Mouse (Mus musculus) layer of hippocampus, adult 9-10 months (tissue): Measurements from ENCODE around the gene Fbxl17.

Experiments used
- DNase-seq: peaks from one replicate; pipeline ENCODE4 v3.0.0; 2022; ENCODE audit warnings: low spot score

Fbxl17 gene

DNA sequence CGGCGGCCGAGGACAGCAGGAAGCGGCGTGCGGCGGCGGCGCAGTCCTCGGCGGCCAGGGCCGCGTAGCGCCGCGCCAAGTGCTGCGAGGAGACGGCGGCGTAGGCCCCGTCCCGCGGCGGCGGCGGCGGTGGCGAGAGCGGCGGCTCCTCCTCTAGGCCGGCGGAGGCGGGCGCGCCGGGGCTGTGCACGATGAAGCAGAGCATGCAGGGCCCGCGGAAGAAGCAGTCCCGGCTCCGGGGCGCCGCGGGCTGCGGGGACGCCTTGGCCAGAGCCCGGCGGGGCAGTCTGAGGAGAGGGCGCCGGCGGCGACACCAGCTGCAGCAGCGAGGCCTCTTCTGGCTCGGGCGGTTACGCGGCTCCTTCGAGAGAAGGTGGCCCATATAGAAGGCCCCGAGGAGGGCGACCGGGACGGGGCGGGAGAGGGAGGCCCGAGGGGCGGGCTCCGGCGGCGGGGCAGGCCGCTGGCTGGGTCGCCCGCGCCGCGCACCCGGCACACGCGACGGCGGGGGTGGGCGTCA is at the start of gene Fbxl17:
Gene Fbxl17 (minus strand): TSS at position 382 of the 520 bp plus-strand sequence.
- DNase-seq = no peak

GRCm38 (mm10) chr17:63547465-63547864 is 47.6 kb upstream of the Fbxl17 start:
- DNase-seq = no peak

DNA sequence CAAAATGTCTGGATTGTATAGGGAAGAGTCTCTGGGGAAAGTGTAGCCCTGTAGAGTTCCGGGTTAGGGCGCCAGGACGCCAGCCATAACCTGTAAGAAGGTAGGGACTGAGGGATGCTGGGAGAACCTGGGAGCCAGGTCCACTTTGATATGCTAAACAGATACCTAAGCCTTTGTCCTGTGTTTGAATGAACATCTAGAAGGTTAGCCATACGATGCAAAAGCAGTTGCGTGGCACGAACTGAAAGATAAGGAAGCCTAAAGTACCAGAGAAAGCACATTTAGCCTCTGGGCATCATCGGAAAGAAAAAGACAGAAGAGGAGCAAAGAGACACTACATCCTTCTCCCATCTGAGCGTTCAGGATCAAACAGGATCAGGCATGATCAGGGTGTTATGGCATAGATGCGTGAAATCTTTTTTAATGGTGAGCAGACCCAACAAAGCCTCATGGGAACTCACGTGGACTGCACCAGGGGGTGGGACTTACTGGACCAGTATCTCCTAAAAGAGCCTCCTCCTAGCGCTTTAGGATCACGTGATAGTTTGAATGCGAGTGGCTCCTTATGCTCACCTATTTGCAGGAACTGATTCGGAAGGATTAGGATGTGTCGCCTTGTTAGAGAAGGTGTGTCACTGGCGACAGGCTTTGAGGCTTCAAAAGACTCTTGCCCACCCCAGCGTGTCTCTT is 34.9 kb upstream of the Fbxl17 start:
- DNase-seq = no peak

- DNase-seq = no peak
Measured at GRCm38 (mm10) chr17:63533074-63533836, 33.4 kb upstream of the Fbxl17 start.

DNA sequence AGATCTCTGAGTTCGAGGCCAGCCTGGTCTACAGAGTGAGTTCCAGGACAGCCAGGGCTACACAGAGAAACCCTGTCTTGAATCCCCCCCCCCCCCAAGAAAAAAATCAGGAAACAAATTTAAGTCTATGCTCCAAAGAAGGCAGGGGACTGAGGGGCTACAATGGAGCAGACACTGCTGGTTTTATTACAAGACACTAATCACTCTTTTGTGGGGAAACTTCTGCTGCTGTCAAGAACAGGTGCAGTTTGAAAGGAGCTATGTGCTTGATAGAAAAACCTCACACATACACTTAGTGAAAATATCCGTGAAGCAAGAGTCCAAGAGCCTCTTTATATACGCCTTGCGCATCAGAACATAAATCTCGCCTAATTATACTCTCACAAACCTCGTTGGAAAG is 29.7 kb upstream of the Fbxl17 start:
- DNase-seq = no peak

GRCm38 (mm10) chr17:63520691-63521090 is 20.9 kb upstream of the Fbxl17 start:
- no peak for DNase-seq

- DNase-seq = no peak
Measured at GRCm38 (mm10) chr17:63510451-63510850, 10.6 kb upstream of the Fbxl17 start.

GRCm38 (mm10) chr17:63501091-63501490 is 1.3 kb upstream of the Fbxl17 start:
- no peak for DNase-seq

GRCm38 (mm10) chr17:63500156-63500834 is 478 bp upstream of the Fbxl17 start:
- DNase-seq = peak; percentile 69

GRCm38 (mm10) chr17:63498717-63499635 is 841 bp downstream of the Fbxl17 start:
- DNase-seq = no peak

- no peak for DNase-seq
Measured at GRCm38 (mm10) chr17:63498182-63498716, 1.6 kb downstream of the Fbxl17 start.

DNA sequence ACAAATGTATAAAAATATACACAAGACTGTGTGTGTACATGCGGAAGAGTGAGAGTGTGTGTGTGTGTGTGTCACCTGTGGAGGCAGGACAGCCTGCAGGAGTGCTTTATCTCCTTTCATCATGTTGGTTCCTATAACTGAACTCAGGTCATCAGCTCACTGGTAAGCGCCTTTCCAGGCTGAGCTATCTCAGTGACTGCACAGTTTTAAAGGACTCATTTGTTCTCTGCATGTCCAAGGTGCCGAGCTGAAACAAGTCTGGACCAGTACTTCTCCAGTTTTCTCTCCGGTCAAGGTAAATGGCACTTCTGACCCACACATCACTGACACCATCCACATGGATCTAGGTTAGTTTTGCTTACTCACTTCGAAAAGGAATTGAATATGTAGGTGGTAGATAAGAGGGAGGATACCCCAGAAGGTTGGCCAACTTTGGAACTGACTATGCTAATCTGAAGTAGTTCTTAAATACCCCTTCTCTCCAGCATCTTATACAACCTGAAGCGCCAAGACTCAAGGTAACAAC is 2.5 kb downstream of the Fbxl17 start:
- DNase-seq = no peak

DNA sequence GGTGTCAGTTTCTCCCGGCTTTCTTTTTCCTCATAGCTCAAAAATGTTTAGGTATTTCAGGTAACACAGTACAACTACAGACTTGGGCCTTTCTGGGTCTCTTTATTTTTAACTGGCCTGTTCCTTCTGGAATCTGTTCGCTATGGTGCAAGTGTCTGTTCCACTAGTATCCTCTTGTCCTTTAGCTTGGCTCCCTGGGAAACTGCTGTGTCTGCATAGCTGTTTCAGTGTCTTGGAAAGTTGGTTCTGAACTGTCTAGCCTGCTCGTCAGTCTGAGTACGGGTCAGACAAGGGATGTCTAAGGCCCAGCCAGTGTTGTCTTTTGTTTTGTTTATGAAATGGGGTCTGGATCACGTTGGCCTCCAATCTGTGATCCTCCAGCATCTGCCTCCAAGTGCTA is 3.7 kb downstream of the Fbxl17 start:
- no peak for DNase-seq

DNA sequence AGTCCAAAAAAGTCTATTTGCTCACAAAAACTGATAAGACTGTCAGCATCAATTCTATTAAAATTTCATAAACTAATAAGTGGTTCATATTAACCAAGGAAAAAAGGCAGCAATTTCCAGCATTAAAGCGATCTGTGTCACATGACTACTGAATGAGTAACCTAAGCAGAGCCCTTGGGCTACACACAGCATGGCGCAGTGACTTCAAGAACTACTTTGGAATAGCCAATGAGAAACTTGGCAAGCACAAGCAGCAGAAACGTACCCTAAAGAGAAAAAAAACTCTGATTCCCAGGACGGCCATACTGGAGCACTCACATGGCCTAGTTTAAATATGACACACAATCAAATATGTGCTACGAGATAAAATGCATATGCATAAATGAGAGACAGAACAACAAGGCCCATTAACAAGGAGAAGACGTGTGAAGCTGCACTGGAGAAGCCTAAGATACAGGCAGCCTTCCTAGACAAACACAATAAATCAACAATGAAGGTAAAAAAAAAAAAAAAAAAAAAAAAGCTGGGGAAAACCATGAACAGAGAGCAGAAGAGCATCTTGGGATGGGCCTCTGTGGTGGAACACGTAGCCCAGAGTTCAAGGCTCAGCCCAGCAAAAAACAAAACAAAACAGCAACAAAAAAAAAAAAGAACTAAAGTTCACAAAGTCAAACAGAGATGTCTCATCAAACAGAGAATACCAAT is 5.8 kb downstream of the Fbxl17 start:
- no peak for DNase-seq

GRCm38 (mm10) chr17:63493274-63493673 is 6.5 kb downstream of the Fbxl17 start:
- DNase-seq = no peak

- no peak for DNase-seq
Measured at GRCm38 (mm10) chr17:63492665-63493273, 7.0 kb downstream of the Fbxl17 start.

- DNase-seq = no peak
Measured at GRCm38 (mm10) chr17:63489525-63489924, 10.3 kb downstream of the Fbxl17 start.

DNA sequence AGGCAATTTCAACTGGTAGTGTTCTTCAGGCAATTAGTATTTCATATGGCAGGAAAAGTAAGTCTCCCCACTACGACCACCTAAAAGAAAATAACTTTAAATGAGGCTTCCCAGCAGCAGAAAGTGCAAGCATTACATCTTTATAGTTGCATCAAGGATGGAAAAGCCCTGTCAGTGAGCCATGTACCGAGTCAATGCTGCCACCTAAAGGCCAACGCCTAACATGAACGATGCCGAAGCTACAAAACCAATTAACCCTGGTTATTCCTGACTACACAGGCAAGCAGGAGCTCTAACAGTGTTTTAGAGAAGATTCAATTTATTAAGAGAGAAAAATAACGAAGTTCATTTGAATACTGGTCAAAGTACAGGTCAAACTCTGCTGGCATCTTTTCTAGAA is 32.0 kb downstream of the Fbxl17 start:
- peak; percentile 51 for DNase-seq

DNA sequence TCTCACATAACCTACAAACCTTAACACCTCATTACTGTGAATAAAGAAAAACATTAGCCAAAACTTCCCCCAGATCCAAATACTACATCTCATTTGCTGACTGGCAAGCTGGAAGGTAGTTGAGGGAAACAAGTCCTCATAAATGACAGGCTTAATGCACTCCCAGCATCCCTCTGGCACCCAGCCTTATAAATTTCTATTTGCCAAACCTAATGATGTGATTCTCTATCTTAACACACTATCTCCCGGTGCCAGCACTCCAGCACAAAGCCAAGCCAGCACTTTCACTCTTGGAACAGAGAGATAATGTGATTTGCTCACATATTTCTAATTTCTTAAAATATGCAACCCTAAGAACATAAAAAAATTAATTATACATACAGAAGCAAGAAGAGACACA is 34.6 kb downstream of the Fbxl17 start:
- peak; percentile 47 for DNase-seq

DNA sequence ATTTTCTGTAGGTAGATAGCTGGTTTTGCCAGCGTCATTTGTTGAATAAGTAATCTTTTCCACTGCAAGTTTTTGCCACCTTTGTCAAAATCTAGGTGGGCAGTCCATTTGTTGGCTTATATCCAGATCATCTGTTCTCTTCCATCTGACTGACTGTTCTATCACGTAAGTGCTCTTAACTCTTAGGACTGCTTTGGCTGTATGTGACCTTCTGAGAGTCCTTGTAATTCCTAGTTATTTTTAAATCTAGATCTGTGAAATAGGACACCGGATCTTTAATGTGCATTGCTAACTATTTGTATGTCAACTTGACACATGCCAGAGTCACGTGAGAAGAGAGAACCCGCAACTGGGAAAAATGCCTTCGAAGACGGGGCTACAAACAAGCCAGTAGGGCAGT is 37.3 kb downstream of the Fbxl17 start:
- no peak for DNase-seq
